Mouse (Mus musculus): ENCODE results near the gene Ppm1m. TPM values are rescaled to one million over a fixed set of nuclear protein-coding genes. Genes with fewer than 3 reads are reported as not detected.

Ppm1m gene
- polyA plus RNA-seq (2014; fragmentation: Illumina TruSeq; extraction: RNeasy Lipid Tissue Mini Kit (QIAGEN cat#74804); ENCODE audit: low read depth, low replicate concordance), result 4.2 TPM

GRCm38 (mm10) chr9:106199535-106200272, at the start of gene Ppm1m:
Ppm1m (minus strand) TSS chr9:106199746.

DNA sequence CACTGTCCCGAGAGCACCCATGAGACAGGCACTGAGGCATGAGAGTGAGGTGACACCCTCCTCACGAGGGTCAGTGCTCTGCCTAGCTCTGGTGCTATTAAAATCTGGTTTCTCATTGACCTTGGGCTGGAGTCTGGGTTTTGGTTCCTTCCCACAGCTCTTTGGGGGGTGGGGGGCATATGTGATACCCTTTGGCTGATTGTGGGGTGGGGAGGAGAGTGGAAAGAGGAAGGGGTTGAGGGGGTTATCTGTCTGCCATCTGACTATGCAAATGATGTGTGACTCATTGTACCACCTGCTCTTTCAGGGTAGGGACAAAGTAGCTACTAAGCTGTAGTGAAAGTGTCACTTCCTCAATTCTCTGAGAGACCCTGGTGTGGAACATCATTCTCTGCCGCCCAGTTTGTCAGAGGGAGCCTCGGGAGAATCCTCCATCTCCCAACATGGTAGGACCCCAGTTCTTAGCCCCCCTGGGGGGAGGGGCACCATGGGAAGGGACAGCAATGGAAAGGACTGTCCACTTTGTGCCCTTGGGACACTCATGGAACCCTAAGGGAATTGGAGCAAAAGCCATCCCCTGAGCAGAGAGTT, 22.8 kb upstream of the Ppm1m start, which contains the start of gene Tlr9:
TSS of gene Tlr9 (plus strand) at position 338 of the 591 bp plus-strand sequence.

GRCm38 (mm10) chr9:106202819-106203636, 3.5 kb upstream of the Ppm1m start, which contains the start of gene Twf2:
Twf2 (plus strand) TSS chr9:106203108.

DNA sequence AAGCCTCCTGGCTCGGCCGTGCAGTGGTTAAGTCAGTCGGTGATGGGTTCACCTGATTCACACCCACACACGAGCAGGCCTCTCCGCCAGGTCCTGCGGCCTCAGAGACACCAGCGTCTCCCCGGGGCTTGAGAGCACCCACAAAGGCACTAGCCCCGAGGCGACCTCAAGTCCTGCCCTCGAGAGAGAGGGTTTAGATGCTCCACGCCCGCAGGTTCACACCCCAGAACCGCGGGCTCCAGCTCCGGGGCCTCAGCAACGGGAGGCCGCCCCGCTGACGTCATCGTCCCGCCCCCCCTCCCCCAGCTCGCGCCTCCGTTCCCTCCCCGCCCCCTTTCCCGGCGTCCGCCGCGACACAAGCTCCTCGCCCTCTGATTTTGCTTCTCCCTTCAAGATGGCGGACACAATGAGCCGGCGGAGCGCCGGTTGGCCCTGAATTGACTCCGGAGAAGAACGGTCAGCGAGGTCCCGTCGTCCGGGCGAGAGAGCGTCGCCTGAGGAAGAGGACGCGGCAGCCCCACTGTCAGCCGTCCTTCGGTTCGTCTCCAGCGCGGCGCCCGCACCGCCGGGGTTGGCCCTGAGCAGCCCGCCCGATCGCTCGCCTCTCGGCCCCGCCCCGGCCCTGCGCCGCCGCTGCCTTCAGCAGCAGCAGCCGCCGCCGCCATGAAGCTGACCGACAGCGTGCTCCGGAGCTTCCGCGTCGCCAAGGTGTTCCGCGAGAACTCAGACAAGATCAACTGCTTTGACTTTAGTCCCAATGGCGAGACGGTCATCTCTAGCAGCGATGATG, 28.8 kb downstream of the Ppm1m start, which contains the start of gene Wdr82:
TSS of gene Wdr82 (plus strand) at position 373 of the 790 bp plus-strand sequence.

GRCm38 (mm10) chr9:106158037-106158491, 41.5 kb downstream of the Ppm1m start, which contains the start of gene Glyctk:
Glyctk (minus strand) TSS chr9:106158138.

Other genes with a start within 250 kb of the Ppm1m start
- gene Col6a5, start 239.1 kb downstream of the Ppm1m start, polyA plus RNA-seq (2014; fragmentation: Illumina TruSeq; extraction: RNeasy Lipid Tissue Mini Kit (QIAGEN cat#74804); ENCODE audit: low read depth, low replicate concordance), result 10.2 TPM
- 2.8 TPM for gene Col6a4, start 103.0 kb downstream of the Ppm1m start, polyA plus RNA-seq (2014; fragmentation: Illumina TruSeq; extraction: RNeasy Lipid Tissue Mini Kit (QIAGEN cat#74804); ENCODE audit: low read depth, low replicate concordance)
- 1.6 TPM for gene Glyctk, start 41.6 kb downstream of the Ppm1m start, polyA plus RNA-seq (2014; fragmentation: Illumina TruSeq; extraction: RNeasy Lipid Tissue Mini Kit (QIAGEN cat#74804); ENCODE audit: low read depth, low replicate concordance)
- gene Wdr82, start 28.8 kb downstream of the Ppm1m start, polyA plus RNA-seq (2014; fragmentation: Illumina TruSeq; extraction: RNeasy Lipid Tissue Mini Kit (QIAGEN cat#74804); ENCODE audit: low read depth, low replicate concordance), result 53.5 TPM
- gene Twf2, start 3.4 kb upstream of the Ppm1m start, polyA plus RNA-seq (2014; fragmentation: Illumina TruSeq; extraction: RNeasy Lipid Tissue Mini Kit (QIAGEN cat#74804); ENCODE audit: low read depth, low replicate concordance), result not detected
- gene Tlr9, start 22.9 kb upstream of the Ppm1m start, polyA plus RNA-seq (2014; fragmentation: Illumina TruSeq; extraction: RNeasy Lipid Tissue Mini Kit (QIAGEN cat#74804); ENCODE audit: low read depth, low replicate concordance), result 0.06 TPM
- gene Alas1, start 48.9 kb upstream of the Ppm1m start, polyA plus RNA-seq (2014; fragmentation: Illumina TruSeq; extraction: RNeasy Lipid Tissue Mini Kit (QIAGEN cat#74804); ENCODE audit: low read depth, low replicate concordance), result 30.3 TPM
- 4.0 TPM for gene Poc1a, start 81.3 kb upstream of the Ppm1m start, polyA plus RNA-seq (2014; fragmentation: Illumina TruSeq; extraction: RNeasy Lipid Tissue Mini Kit (QIAGEN cat#74804); ENCODE audit: low read depth, low replicate concordance)
- 1.4 TPM for gene Dusp7, start 168.9 kb upstream of the Ppm1m start, polyA plus RNA-seq (2014; fragmentation: Illumina TruSeq; extraction: RNeasy Lipid Tissue Mini Kit (QIAGEN cat#74804); ENCODE audit: low read depth, low replicate concordance)
- 24.2 TPM for gene Rpl29, start 229.7 kb upstream of the Ppm1m start, polyA plus RNA-seq (2014; fragmentation: Illumina TruSeq; extraction: RNeasy Lipid Tissue Mini Kit (QIAGEN cat#74804); ENCODE audit: low read depth, low replicate concordance)
- gene Acy1, start 238.6 kb upstream of the Ppm1m start, polyA plus RNA-seq (2014; fragmentation: Illumina TruSeq; extraction: RNeasy Lipid Tissue Mini Kit (QIAGEN cat#74804); ENCODE audit: low read depth, low replicate concordance), result 0.17 TPM
- 4.2 TPM for gene Abhd14b, start 247.7 kb upstream of the Ppm1m start, polyA plus RNA-seq (2014; fragmentation: Illumina TruSeq; extraction: RNeasy Lipid Tissue Mini Kit (QIAGEN cat#74804); ENCODE audit: low read depth, low replicate concordance)
- gene Abhd14a, start 247.9 kb upstream of the Ppm1m start, polyA plus RNA-seq (2014; fragmentation: Illumina TruSeq; extraction: RNeasy Lipid Tissue Mini Kit (QIAGEN cat#74804); ENCODE audit: low read depth, low replicate concordance), result 6.0 TPM

All from testis, adult 10 weeks (tissue).